ENCODE assay signal across 8 mouse cellular contexts in genomic region chr15:7443396-7444315, GRCm38 (mm10). TPM values are rescaled to one million over a fixed set of nuclear protein-coding genes. Genes with fewer than 3 reads are reported as not detected.
A peak's percentile ranks its signal among the peaks of the same experiment; 100 is the strongest.
DNase-seq lines count a peak whose midpoint lies in the region; ATAC-seq and TF ChIP-seq lines count a peak whose summit lies in the region.

No protein-coding gene starts in this region.

- no peak overlapping the region for H3K4me3 ChIP-seq in kidney, embryonic 16.5 days (ENCODE audit: low read length)
- H3K4me3 ChIP-seq in ES-E14 (ENCODE audit: insufficient read depth in 1 of 2, low read depth in 1 of 2, low read length in 2 of 2, poor library complexity in 1 of 2, severe bottlenecking in 1 of 2), result no peak overlapping the region

- H3K36me3 ChIP-seq in kidney, embryonic 16.5 days (ENCODE audit: insufficient read depth, low read length), result no peaks in the 10 kb centered on the region
- H3K36me3 ChIP-seq in ES-E14 (ENCODE audit: control insufficient read depth, insufficient read depth, low read length, poor library complexity, severe bottlenecking), result no peaks in the 10 kb centered on the region

- no peak overlapping the region for H3K4me2 ChIP-seq in kidney, embryonic 16.5 days (replicated peaks; ENCODE audit: low read depth, low read length)

- 65% methylated on average over 17 of the region's 17 CpGs for WGBS in kidney, embryonic 16.5 days

- 0 out of 2 replicates have a peak, but pooled peaks cover 3% of the 10 kb centered on the region for H3K4me1 ChIP-seq in kidney, embryonic 16.5 days (ENCODE audit: insufficient read depth, low read length)
- no peaks in the 10 kb centered on the region for H3K4me1 ChIP-seq in ES-E14 (ENCODE audit: control insufficient read depth in 2 of 2, insufficient read depth in 2 of 2, low read length in 2 of 2, poor library complexity in 1 of 2)

- peak; percentile 29 for DNase-seq in kidney, postnatal 14 days
- peak; percentile 20 for DNase-seq in ES-E14 (ENCODE audit: low read depth, low spot score)
- peak; percentile 72 for DNase-seq in adipocyte (ENCODE audit: low spot score)
- DNase-seq in lung, postnatal 10 days, result peak; percentile 68
- DNase-seq in thymus, adult 18-20 months, result no peak
- DNase-seq in spleen, postnatal 14 days (ENCODE audit: low spot score in 2 of 2), result no peak
- DNase-seq in ovary, postnatal 36 days (ENCODE audit: low spot score), result no peak

- in situ Hi-C loops in ES-E14 (cut with MboI; ENCODE audit: low sequenced_read_pairs in 2 of 2, unreplicated experiment in 2 of 2), result loop anchor here in 1 of 2 experiments (25.0 kb wide), 1 partner anchor 531 kb away; no protein-coding TSS in a partner anchor

- no peak overlapping the region for H3K9ac ChIP-seq in kidney, embryonic 16.5 days (replicated peaks; ENCODE audit: low read length)
- no peak overlapping the region for H3K9ac ChIP-seq in ES-E14 (ENCODE audit: insufficient read depth, low read depth, low read length, poor library complexity, severe bottlenecking)

- ATAC-seq in kidney, embryonic 16.5 days (ENCODE audit: low FRiP score, low TSS enrichment), result no peak

- H3K27me3 ChIP-seq in kidney, embryonic 16.5 days (ENCODE audit: insufficient read depth, low read length), result no peaks in the 10 kb centered on the region

- no peaks in the 10 kb centered on the region for H3K9me3 ChIP-seq in kidney, embryonic 16.5 days (ENCODE audit: low read length)
- H3K9me3 ChIP-seq in ES-E14 (ENCODE audit: control insufficient read depth, insufficient read depth, low read depth, low read length), result no peaks in the 10 kb centered on the region

- no peak overlapping the region for H3K27ac ChIP-seq in kidney, embryonic 16.5 days (ENCODE audit: low read length)
- H3K27ac ChIP-seq in ES-E14 (ENCODE audit: insufficient read depth, low read depth, low read length, poor library complexity, severe bottlenecking), result no peak overlapping the region

TF ChIP-seq in ES-E14, 5 proteins besides CTCF, POLR2A, EP300 and RAD21:
- TF ChIP-seq HCFC1 (IDR thresholded peaks at IDR 0.05; ENCODE audit: borderline replicate concordance, insufficient read depth, low read length) (no peak), ZC3H11A (IDR thresholded peaks at IDR 0.05; ENCODE audit: borderline replicate concordance, low read depth, low read length) (peak; percentile 16; the same call in 1 of the 2 replicates), MAFK (IDR thresholded peaks at IDR 0.05; ENCODE audit: insufficient read depth, low read depth, low read length) (0 out of 2 replicates have a peak, but pooled peaks have one; percentile 34)

RNA-seq across cellular contexts. Expression of gene Egflam, which starts 45.5 kb away (rescaled TPM):
- polyA plus RNA-seq in kidney, embryonic 16.5 days (2015; fragmentation: Nextera tagmentation; extraction: Ambion mirVana), result 24.3 and 26.1 TPM in 2 replicates
- total RNA-seq in ES-E14 (2012; rRNA removed), result 0.54 and 0.58 TPM in 2 replicates

Comparison
In these comparisons a context has a peak if more than half of its experiments do, and no peak if none do; other contexts are left out.
1. DNase-seq: peak in kidney, postnatal 14 days (single experiment), ES-E14 (single experiment), adipocyte (single experiment) and lung, postnatal 10 days (single experiment); none in thymus, adult 18-20 months (0 of 2), spleen, postnatal 14 days (0 of 2) and ovary, postnatal 36 days (single experiment).